Mouse (Mus musculus): ENCODE measurements around the gene Pi4ka.

Pi4ka gene

DNA sequence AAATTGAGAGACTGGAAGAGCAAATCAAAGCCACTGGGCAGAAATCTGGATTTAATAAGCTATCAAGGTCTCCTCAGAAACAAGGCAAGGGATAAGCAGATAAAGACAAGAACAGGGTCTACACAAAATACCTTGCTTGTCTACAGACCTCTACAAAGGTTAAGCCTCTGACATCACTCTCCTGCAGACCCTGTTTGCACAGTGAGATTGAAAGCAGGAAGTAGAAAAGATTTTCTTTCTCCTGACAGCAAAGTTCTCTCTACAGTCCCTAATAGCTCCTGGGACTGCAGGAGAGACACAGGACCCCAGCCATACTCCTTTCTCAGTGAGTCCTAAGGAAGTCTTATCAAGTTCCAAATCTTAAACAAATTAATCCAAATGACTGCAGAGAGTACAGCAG is 71.5 kb downstream of the Pi4ka start:
- DNase-seq, result no peak

DNA sequence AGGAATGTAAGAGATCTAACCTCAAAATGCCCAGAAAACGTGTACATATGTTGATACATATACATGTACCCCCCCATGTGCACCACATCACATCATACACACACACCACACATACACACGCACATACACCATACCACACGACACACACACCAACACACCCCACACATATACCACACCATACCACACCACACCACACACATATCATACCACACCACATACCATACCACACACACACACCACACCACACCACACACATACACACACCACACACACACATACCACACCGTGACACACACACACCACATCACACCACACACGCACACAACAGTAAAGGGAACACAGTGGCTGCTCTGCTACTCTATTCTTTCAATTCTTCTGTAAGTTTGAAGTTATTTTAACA is 74.3 kb downstream of the Pi4ka start:
- DNase-seq, result no peak

DNA sequence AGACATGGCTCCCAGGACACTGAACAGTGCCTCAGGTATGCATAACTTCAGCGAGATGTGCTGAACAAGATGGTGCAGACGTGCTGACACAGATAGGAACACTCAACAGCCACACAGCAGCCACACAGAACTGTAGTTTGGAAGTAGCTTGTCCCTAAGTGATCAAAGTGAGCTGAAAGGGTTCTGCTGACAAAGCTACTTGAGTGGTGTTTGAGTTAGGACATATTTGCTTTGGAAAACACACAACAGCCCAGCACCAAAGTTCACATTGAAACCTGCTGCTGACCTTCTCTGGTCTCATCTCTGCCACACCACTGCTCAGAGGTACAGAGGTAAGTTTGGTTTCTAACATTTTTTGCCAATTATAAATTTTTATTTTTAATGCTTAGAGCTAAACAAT is 75.0 kb downstream of the Pi4ka start, which contains the start of gene Serpind1:
Gene Serpind1, plus strand, starts transcription at position 256 of the 400 bp plus-strand sequence.
- no peak for DNase-seq

DNA sequence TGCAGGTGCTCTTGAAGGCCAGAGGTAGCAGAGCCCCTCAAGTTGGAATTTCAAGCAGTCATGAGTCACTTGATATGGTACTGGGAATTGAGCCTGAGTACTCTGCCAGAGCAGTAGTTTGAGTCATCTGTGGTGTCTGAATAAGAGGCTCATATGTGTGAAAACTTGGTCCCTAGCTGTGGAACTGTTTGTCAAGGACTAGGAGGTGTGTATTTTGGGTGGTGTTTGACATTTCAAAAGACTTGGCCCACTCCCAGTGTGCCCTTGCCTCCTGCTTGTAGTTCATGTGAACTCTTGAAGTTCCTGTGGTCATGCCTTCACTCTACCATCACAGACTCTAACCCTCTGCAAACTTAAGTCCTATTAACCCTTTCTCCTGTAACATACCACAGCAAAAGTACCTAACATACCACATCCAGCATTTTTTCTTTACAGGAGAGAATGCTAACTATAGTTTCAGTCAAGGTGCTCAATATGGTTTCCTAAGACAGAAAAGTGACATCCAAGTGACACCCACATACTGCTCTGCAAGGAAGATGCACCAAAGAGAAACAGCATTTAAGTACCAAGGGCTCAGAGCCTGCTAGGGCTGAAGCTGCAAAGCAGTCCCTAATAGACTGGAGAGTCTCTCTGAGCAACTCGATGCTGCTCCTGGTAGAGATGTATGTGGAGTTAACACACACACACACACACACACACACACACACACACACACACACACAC is 76.1 kb downstream of the Pi4ka start:
- no peak for DNase-seq

DNA sequence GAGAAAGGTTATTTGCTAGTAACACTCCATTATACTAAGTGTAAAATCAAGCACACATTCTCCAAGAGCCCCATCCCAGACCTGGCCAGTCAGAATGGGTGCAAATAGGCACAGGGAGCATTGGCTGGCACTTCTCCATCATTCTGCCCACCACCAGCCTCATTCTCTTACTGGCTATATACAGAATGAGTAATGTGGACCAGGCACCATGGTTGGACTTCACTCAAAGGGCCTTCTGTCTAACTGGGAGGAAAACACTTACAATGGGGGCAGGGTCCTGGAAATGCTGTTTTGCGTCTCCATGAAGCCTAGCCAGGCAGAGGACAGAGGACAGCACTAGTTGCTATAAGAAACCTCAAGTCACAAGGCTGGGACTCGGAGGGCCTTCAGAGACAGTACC is 80.0 kb downstream of the Pi4ka start:
- no peak for DNase-seq

DNA sequence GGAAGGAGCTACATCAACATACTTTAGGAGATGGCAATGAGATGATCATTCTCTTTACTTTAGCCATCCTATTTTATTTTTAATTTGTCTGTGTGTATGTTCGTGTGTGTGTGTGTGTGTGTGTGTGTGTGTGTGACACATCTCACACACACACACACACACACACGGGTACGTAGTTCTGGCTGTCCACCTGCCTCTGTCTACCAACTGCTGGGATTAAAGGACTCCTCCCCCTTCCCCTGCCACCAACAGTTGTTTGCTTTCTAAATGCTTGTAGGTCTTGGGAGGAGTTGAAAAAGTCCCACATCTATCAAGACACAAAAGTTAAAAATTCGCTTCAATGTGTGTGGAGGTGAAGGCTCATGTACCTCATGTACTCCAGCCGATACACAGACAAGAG is 81.4 kb downstream of the Pi4ka start:
- DNase-seq, result no peak

DNA sequence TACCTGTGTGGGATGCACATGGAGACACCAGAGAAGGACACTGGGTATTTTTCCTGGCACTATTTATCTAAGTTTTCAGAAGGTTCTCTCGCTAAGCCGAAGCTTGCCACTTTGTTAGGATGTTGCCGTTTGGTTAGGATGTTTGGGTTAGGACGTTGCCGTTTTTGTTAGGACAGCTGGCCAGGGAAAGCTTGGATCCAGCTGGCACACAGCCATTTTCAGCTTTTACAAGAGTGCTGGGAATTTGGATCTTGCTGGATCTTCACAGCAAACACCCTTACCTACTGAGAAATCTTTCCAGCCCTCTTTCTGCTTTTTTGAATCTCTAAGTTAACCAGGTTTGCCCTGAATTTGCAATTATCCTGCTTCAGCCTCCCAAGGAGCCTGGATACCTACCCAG is 84.6 kb downstream of the Pi4ka start:
- DNase-seq, result no peak

DNA sequence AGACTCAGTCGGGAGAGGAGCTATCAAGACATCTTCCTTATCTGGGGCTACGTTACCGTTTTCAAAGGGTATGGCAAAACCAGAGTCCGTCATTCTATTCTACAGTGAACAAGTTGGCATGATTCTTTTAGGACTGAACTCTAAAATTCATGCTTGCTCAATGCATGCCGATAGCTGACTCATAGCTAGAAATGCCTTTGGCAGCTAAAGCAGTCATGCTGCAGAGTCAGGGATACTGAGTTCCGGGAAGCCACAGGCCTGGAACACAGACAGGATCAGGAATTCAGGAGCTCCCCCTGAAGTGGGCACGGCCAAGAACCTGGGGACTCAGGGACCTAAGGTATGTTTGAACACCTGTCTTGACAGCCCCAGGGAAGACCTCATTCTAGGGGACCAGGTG is 89.6 kb downstream of the Pi4ka start:
- no peak for DNase-seq

DNA sequence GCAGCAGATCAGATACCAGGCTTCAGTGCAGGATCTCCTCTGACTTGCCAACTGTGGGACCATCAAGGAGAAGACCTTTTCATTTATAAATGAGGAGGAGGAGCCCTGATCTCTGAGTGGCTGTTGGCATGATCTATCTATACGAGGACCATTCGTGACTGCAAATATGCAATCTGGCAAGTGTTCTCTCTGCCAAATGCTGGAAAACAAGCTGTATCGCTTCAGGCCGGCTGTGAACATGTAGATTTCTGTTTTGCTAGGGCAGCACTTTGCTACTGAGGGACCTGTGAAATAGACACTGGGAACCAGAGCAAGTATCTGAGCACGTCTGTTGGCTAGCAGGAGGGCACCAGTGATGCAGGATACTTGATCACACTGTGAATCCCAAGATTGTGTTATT is 93.6 kb downstream of the Pi4ka start:
- DNase-seq, result no peak

DNA sequence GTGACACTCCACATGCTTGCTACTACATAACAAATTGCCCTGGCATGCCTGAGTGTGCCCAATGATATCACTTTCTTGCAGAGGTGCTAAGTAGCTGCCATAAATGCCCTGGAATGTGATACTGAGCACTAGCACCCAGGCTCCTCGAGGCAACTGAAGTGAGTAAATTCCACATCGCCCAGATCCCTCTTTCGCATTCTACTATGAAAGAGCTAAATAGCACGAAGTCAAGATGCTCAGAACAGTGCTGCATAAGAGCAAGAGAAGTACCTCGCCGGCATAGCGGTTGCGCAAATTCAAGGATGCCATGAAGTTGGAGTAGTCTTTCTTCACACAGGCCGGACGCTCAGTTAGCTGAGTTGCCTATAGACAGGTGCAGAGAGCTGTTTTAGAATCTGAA is 97.1 kb downstream of the Pi4ka start:
- DNase-seq, result no peak

DNA sequence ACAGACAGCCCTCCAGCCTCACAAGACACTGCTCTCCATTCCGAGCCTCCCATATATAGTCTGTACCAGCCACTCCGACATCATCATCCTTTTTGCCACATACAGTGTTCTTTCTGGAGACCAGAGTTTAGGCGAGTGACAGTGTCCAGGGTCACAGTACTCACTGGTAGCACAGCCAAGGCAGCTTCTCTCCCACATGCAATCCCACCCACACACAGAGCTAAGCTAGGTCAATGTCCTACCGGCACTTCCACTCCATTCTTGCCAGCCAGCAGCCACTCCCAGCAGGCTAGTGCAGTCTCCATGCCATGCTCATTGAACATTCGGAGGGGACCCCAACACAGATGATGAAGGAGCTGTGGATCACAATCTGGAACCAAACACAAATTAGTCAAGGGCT is 98.7 kb downstream of the Pi4ka start:
- DNase-seq, result no peak

DNA sequence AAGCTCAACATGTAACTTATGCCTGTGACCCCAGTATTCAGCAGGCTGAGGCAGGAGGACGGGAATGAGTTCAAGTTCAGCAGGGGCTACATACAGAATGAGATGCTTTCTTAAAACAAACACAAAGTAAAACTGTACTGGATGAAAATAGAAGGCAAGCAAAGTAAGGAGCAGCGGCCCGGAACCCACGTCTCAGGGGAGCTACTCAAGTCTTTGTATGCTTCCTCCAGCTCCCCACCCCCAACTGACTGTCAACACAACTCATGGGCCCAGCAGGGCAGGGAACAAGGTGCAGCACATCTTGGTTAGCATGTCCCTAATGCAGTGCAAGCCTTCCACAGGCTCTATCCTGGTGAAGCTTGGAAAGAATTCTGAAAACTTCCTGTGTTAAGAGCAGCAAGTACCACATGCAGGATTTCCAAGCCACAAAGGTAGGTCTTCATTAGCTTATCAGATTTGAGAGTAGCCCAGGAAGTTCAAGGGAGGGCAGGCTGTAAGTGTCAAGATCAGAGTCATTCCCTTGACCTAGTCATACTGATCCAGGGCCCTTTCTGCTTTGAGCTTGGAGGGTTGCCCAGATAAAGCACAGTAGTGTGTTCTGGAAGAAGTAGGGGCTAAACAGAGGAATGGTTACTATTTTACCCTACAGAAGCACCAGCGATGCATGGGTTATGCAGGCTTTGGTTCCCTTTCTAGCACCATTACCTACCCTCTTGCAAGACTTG is 102.4 kb downstream of the Pi4ka start:
- DNase-seq, result no peak

DNA sequence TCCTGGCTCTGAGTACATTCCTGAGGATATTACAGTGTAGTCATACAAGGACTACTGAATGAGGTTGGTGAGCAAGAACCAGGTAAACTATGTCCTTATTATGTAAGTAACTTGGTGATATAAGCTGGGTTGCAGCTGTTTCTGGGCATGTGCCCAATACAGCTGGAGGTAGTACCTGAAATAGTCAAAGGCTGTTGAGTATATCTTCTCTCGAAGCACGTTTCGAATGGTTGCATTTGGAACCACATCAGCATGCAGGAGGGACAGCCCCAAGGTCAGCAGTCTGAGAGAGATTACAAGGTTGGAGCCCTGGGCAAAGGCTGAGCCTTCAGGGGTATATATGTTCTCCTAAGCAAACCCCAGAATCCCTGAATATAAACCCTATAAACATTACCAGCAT is 105.3 kb downstream of the Pi4ka start:
- no peak for DNase-seq

DNA sequence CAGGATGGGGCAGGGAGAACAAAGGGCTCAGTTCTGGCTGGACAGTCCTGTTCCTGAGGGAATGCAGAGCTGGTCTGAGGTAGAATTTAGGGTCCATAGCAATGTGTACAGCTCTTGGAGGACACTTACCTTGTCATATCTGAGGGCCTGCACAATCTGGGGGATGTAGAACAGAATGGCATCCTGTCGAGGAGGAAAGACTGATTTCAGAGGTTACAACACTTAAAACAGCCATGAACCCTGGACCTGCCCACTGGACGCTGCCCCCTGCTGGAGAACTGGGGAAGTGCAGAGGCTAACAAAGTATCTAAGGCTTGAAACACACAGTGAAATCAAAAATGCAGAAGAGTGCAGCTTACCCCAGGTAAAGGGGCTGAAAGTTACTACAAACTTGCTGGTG is 113.4 kb downstream of the Pi4ka start:
- DNase-seq, result peak; percentile 25 to 72

DNA sequence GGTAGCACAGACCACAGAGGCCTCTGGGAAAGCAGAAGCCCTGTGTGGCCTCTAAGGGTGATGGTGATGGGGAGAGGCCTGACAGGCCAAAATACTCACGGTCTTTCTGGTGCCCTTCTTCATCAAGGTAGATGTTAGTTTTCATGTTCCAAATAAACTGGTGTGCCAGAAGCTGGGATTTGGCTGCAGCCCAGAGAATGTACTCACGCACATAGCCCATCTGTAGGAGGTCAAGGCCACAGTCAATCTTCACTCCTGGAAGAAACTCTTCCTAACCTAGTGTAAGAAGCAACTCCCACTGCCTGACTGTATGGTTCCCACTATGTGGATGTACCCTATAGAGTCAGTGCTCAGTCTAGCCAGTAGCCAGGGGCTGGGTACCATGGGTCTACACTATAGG is 115.1 kb downstream of the Pi4ka start:
- no peak for DNase-seq

DNA sequence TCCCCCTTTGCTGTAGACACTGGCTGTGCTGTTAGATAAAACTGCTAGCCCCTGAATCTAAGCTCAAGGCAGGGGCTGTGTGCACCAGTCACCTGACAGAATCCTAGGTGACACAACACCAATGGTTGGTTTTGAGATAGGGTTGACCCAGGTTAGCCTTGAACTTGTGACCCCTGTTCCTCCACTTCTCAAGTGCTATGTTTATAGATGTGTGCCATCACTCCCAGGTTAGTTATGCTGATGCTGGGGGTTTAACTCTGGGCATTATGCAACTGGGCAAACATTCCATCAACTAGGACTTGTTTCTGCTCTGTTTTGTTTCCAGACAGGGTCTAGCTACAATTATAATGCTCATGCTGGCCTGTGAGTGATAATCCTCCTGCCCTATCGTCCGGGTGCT is 119.0 kb downstream of the Pi4ka start:
- no peak for DNase-seq

DNA sequence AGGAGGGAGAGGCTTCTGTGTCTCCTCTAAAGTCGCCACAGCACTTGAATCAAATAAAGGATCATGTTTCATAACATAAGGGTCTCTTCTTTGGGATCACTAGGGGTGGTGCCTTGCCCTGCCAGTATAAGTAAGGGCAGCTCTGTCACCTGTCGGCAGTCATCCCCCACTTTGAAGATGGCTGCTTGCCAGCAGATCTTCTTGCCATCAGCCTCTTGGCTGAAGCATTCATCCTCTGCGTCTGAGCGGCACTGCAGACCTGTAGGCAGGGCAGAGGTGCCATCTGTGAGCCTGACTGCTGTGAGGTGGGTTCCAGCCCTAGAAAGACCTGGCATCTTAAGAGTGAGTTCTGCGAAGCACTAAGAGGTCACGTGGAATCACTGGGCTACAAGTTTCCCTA is 123.0 kb downstream of the Pi4ka start:
- DNase-seq, result no peak

DNA sequence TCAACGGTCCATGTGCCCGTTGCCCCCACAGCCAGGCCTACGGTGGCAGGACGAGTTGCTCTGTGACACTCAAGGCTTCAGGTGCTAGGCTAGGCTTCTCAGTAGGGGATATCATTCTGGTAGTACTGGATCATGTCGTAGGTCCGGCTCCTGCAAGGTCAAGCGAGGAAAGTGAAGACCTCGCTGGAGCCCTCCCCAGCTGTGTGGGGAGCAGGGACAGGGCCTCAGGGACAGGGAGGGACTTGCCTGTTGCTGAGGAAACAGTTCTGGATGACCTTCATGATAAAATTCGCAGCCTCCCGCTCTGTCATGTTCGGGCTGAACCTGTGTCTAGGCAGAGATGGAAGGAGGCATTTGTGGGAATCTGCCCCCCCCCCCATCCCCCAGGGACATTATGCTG is 125.6 kb downstream of the Pi4ka start:
- no peak for DNase-seq

DNA sequence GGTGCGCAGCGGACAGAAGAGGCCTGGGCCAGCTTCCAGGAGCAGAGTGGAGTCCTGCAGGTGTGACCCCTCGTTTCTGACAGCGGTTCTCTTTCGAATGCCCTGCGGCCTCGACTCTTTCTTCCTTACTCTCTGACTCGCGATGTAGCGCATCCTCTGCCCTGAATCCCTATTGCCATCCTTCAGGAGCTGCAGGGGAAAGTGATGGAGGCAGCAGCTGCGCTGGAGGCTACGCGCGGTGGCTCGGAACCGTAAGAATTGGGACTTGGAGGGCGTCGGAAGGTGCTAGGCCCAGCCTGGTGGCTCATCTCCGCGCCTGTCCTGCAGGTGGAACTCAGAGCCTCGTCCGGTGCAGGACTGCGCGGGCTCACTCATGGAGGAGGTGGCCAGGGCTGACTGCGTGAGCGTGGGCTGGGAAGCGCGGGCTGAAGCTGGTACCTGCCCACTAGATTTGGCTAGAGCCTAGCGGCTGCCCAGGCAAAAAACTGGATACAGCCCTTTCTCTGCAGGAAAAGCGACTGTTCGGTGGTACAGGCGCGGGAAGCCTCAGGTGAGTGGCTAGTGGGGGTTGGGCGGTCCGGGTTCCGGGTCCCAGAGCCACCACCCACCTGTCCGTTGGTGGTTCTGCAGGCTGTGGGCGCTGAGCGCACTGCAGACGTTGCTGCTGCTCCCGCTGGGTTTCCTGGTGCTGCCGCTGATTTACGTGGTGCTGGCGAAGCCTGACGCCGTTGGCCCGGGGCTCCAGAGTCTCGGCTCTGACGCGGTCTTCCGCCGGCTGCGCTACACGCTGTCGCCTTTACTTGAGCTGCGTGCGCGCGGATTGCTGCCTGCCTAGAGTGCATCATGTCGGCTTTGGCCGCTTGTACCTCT is 128.5 kb downstream of the Pi4ka start:
- peak in 1 of 2 experiments; percentile 22 for DNase-seq

DNA sequence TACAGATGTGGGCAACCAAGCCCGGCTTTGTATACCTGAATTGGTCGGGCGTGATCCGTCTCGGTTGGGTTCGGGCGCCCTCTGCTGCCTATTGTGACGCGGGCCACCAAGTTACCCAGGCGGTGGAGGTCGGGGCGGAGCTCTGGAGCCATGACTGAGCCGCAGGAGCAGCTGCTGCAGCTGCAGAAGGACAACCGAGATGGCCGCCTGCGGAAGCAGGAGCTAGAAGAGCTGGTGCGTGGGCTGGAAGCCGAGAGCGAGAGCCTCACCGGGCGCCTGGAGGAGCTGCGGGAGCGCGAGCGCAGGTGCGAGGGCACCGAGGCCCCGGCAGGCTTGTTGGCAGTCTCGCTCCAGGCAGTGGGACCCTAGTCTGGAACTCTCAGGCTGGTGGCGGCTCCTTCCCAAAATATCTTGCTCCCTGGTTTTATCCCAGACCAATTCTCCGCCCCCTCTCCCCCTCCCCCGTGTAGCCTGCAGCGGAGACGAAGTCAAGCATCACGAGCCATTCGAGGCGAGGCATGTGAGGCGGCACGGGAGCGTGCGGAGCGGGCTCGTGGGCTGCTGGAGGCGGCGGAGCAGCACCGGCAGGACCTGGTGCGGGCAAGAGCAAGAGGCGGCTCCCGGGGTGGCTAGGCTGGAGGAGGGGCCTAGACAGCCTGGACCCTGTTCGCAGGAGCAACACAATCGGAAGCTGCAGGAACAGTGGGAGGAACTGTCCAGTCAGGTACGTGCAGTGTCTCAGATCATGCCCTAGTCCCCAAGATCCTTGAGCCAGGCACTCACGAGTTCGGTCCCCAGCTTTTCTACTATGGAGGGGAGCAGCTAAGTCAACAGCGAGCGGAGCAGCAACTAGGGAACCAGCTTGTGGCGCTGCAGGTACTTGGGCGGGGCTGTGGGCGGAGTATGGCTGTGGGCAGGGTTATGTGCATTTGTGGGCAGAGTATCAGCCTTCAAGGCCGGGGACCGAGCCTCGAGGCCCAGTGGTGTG is 129.7 kb downstream of the Pi4ka start:
- peak; percentile 90 to 96 for DNase-seq

DNA sequence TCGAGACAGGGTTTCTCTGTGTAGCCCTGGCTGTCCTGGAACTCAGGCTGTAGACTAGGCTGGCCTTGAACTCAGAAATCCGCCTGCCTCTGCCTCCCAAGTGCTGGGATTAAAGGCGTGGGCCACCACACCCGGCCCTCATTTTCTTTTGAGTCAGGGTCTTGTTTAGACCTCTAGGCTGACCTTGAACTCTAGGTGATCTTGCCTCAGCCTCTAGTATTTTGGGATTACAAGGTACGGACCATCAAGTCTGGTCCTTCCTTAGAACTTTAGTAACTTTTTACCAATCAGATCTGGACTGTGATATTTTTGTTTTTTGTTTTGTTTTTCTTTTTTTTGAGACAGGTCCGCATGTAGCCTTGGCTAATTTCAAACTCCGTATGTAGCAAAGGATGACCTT is 130.4 kb downstream of the Pi4ka start, which contains the start of gene Tmem191c:
Gene Tmem191c, plus strand, starts transcription at position 357 of the 400 bp plus-strand sequence.
- no peak for DNase-seq

DNA sequence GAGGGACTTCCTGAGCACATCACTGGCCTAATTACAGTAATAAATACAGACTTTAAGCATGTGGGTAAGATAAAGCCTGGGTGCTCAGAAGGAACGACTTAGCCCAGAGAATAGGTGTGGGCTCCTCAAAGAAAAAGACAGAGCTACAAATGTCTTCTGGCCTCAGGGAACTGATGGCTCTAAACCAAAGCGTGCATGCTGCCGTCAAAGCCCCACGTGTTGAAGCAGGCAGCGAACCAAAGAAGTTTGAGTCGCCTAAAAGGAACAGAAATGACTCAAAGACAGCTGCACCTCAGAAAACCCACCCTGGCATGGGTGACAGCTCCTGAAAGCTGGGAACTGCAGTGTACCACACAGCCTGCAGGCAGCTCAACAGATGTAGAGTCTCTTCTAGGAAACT is 134.3 kb downstream of the Pi4ka start:
- DNase-seq, result no peak

All from kidney, adult 8-10 months (tissue).